Mouse (Mus musculus) thymus, postnatal 25 days (tissue): Measurements from ENCODE around the gene Traf3.
A peak's percentile ranks its signal among the peaks of the same experiment; 100 is the strongest.

ENCODE experiments used
- DNase-seq: peaks from one replicate; pipeline ENCODE4 v3.0.0; 2022

Traf3 gene

GRCm38 (mm10) chr12:111153946-111154345, 12.2 kb upstream of the Traf3 start:
- no peak for DNase-seq

GRCm38 (mm10) chr12:111154641-111155040, 11.5 kb upstream of the Traf3 start:
- no peak for DNase-seq

GRCm38 (mm10) chr12:111155756-111156155, 10.4 kb upstream of the Traf3 start:
- DNase-seq: no peak

- peak; percentile 82 for DNase-seq
Observed at GRCm38 (mm10) chr12:111159659-111160428, 6.3 kb upstream of the Traf3 start.

- DNase-seq: no peak
Observed at GRCm38 (mm10) chr12:111160871-111161270, 5.3 kb upstream of the Traf3 start.

GRCm38 (mm10) chr12:111161943-111162311, 4.2 kb upstream of the Traf3 start:
- no peak for DNase-seq

- DNase-seq: no peak
Observed at GRCm38 (mm10) chr12:111162312-111163061, 3.7 kb upstream of the Traf3 start.

- DNase-seq: peak; percentile 87
Observed at GRCm38 (mm10) chr12:111164310-111164751, 1.8 kb upstream of the Traf3 start.

- peak; percentile 60 for DNase-seq
Observed at GRCm38 (mm10) chr12:111165146-111165812, 891 bp upstream of the Traf3 start.

GRCm38 (mm10) chr12:111166681-111167289, 615 bp downstream of the Traf3 start:
- peak; percentile 51 for DNase-seq

GRCm38 (mm10) chr12:111168891-111169290, 2.7 kb downstream of the Traf3 start:
- DNase-seq: no peak

GRCm38 (mm10) chr12:111178772-111179171, 12.6 kb downstream of the Traf3 start:
- DNase-seq: no peak

- DNase-seq: no peak
Observed at GRCm38 (mm10) chr12:111181848-111182247, 15.7 kb downstream of the Traf3 start.

GRCm38 (mm10) chr12:111182378-111182777, 16.2 kb downstream of the Traf3 start:
- DNase-seq: no peak

- DNase-seq: no peak
Observed at GRCm38 (mm10) chr12:111184476-111184875, 18.3 kb downstream of the Traf3 start, which contains the start of gene 4930595D18Rik. 4930595D18Rik (minus strand) TSS chr12:111184491.

GRCm38 (mm10) chr12:111186986-111187385, 20.8 kb downstream of the Traf3 start:
- no peak for DNase-seq

- no peak for DNase-seq
Observed at GRCm38 (mm10) chr12:111188295-111188694, 22.1 kb downstream of the Traf3 start.

- no peak for DNase-seq
Observed at GRCm38 (mm10) chr12:111190355-111190754, 24.2 kb downstream of the Traf3 start.

- no peak for DNase-seq
Observed at GRCm38 (mm10) chr12:111190891-111191290, 24.7 kb downstream of the Traf3 start.

- no peak for DNase-seq
Observed at GRCm38 (mm10) chr12:111192777-111193176, 26.6 kb downstream of the Traf3 start.

GRCm38 (mm10) chr12:111193331-111193730, 27.2 kb downstream of the Traf3 start:
- no peak for DNase-seq

- DNase-seq: no peak
Observed at GRCm38 (mm10) chr12:111196548-111196947, 30.4 kb downstream of the Traf3 start.

GRCm38 (mm10) chr12:111203076-111203475, 36.9 kb downstream of the Traf3 start:
- no peak for DNase-seq
